Mouse (Mus musculus) thymus, adult 18-20 months (tissue): ENCODE measurements around the gene Ssr4.
"Not testable (repeated sequence)": the region's sequence is repeated elsewhere in the genome, so short reads cannot be mapped to it uniquely, and the experiment has no call there.

Source experiments
- DNase-seq, 2 experiments: peaks; one replicate each; pipeline ENCODE4 v3.0.0; 2022; ENCODE audit warnings: mixed read lengths in 2 of 2

The Ssr4 gene

GRCm38 (mm10) chrX:73786364-73787224, at the start of gene Ssr4, which contains the start of gene Idh3g:
TSS of gene Ssr4 (plus strand) at chrX:73787028.
TSS of gene Idh3g (minus strand) at chrX:73786897.
- DNase-seq, result peak; percentile 87 to 93

GRCm38 (mm10) chrX:73738155-73738554, 48.7 kb upstream of the Ssr4 start:
- no peak for DNase-seq

GRCm38 (mm10) chrX:73739151-73739550, 47.7 kb upstream of the Ssr4 start:
- no peak for DNase-seq

- DNase-seq, result not testable (repeated sequence)
These were observed 47.0 kb upstream of the Ssr4 start for GRCm38 (mm10) chrX:73739841-73740240.

- DNase-seq, result no peak
These were observed 41.9 kb upstream of the Ssr4 start for GRCm38 (mm10) chrX:73744774-73745481.

GRCm38 (mm10) chrX:73748977-73749376, 37.9 kb upstream of the Ssr4 start:
- DNase-seq, result no peak

- DNase-seq, result no peak
These were observed 30.3 kb upstream of the Ssr4 start, which contains the start of gene Plxnb3 for GRCm38 (mm10) chrX:73756334-73757140. TSS of gene Plxnb3 (plus strand) at chrX:73757090.

- no peak for DNase-seq
These were observed 28.1 kb upstream of the Ssr4 start for GRCm38 (mm10) chrX:73758611-73759290.

GRCm38 (mm10) chrX:73765311-73765710, 21.5 kb upstream of the Ssr4 start:
- DNase-seq, result no peak

GRCm38 (mm10) chrX:73767267-73767666, 19.6 kb upstream of the Ssr4 start:
- no peak for DNase-seq

GRCm38 (mm10) chrX:73774168-73774760, 12.6 kb upstream of the Ssr4 start, which contains the start of gene Srpk3:
TSS of gene Srpk3 (plus strand) at chrX:73774405.
- no peak for DNase-seq

GRCm38 (mm10) chrX:73774802-73775483, 11.9 kb upstream of the Ssr4 start:
- DNase-seq, result no peak

GRCm38 (mm10) chrX:73782227-73782626, 4.6 kb upstream of the Ssr4 start:
- DNase-seq, result no peak

- DNase-seq, result no peak
These were observed 1.2 kb upstream of the Ssr4 start for GRCm38 (mm10) chrX:73785666-73786065.

- DNase-seq, result no peak
These were observed 364 bp downstream of the Ssr4 start for GRCm38 (mm10) chrX:73787225-73787558.

- DNase-seq, result no peak
These were observed 1.7 kb downstream of the Ssr4 start for GRCm38 (mm10) chrX:73788501-73788900.

GRCm38 (mm10) chrX:73793039-73793438, 6.2 kb downstream of the Ssr4 start:
- DNase-seq, result no peak

- no peak for DNase-seq
These were observed 6.7 kb downstream of the Ssr4 start for GRCm38 (mm10) chrX:73793505-73793904.

GRCm38 (mm10) chrX:73797511-73797910, 10.7 kb downstream of the Ssr4 start:
- no peak for DNase-seq

- DNase-seq, result peak; percentile 36 to 46
These were observed 11.7 kb downstream of the Ssr4 start for GRCm38 (mm10) chrX:73798502-73798901.

GRCm38 (mm10) chrX:73805814-73806213, 19.0 kb downstream of the Ssr4 start:
- DNase-seq, result no peak
